Mouse (Mus musculus): Measurements from ENCODE around the gene Preb. TPM values are rescaled to one million over a fixed set of nuclear protein-coding genes. Genes with fewer than 3 reads are reported as not detected.

Gene Preb
- polyA plus RNA-seq, 2 experiments, result 53.8 to 95.2 TPM

- Histone ChIP-seq H3K27me3 (ENCODE audit: control insufficient read depth, insufficient read depth, low read length) (no peaks in the 10 kb centered on the region), H3K9me3 (ENCODE audit: control insufficient read depth, low read length) (no peaks in the 10 kb centered on the region), H3K4me1 (replicated peaks; ENCODE audit: control insufficient read depth in 2 of 2, insufficient read depth in 2 of 2, low read length in 1 of 2) (no peaks in the 10 kb centered on the region), H3K9ac (replicated peaks) (no peak overlapping the region), H3K4me2 (ENCODE audit: low read depth) (no peak overlapping the region), H3K36me3 (replicated peaks; ENCODE audit: control insufficient read depth, insufficient read depth, low read depth) (no peaks in the 10 kb centered on the region), H3K27ac (no peak overlapping the region), H3K4me3 (ENCODE audit: insufficient read depth in 1 of 2, low read depth in 2 of 2, low read length in 2 of 2) (no peak overlapping the region)
- DNase-seq (ENCODE audit: low read depth in 3 of 3, low spot score in 3 of 3) (no peak), ATAC-seq (ENCODE audit: insufficient read depth) (no peak)
- 26% methylated on average over 2 of the region's 2 CpGs for WGBS (ENCODE audit: insufficient replicate concordance)
- TF ChIP-seq EP300 (IDR thresholded peaks at IDR 0.05; ENCODE audit: low read depth) (no peak), CTCF (IDR thresholded peaks at IDR 0.05; ENCODE audit: low read depth) (peak; percentile 46)
These were observed 22.2 kb upstream of the Preb start for GRCm38 (mm10) chr5:30982357-30982756.

GRCm38 (mm10) chr5:30974870-30975656 is 14.9 kb upstream of the Preb start:
- Histone ChIP-seq H3K4me1 (replicated peaks; ENCODE audit: control insufficient read depth in 2 of 2, insufficient read depth in 2 of 2, low read length in 1 of 2) (no peaks in the 10 kb centered on the region), H3K27me3 (ENCODE audit: control insufficient read depth, insufficient read depth, low read length) (no peaks in the 10 kb centered on the region), H3K9me3 (ENCODE audit: control insufficient read depth, low read length) (no peaks in the 10 kb centered on the region), H3K27ac (no peak overlapping the region), H3K4me3 (ENCODE audit: insufficient read depth in 1 of 2, low read depth in 2 of 2, low read length in 2 of 2) (no peak overlapping the region), H3K4me2 (ENCODE audit: low read depth) (no peak overlapping the region), H3K36me3 (replicated peaks; ENCODE audit: control insufficient read depth, insufficient read depth, low read depth) (no peaks in the 10 kb centered on the region), H3K9ac (replicated peaks) (no peak overlapping the region)
- ATAC-seq (ENCODE audit: insufficient read depth), result no peak
- no peak for TF ChIP-seq EP300 (IDR thresholded peaks at IDR 0.05; ENCODE audit: low read depth)
- no peak for TF ChIP-seq CTCF (IDR thresholded peaks at IDR 0.05; ENCODE audit: low read depth)
- WGBS (ENCODE audit: insufficient replicate concordance), result 58% methylated on average over 9 of the region's 9 CpGs
- no peak for DNase-seq (ENCODE audit: low read depth in 3 of 3, low spot score in 3 of 3)

- DNase-seq (ENCODE audit: low read depth in 3 of 3, low spot score in 3 of 3) (no peak), ATAC-seq (ENCODE audit: insufficient read depth) (peak; percentile 37; the same call in 1 of the 2 replicates)
- H3K4me3 ChIP-seq (ENCODE audit: insufficient read depth in 1 of 2, low read depth in 2 of 2, low read length in 2 of 2), result no peak overlapping the region
- H3K9me3 ChIP-seq (ENCODE audit: control insufficient read depth, low read length), result no peaks in the 10 kb centered on the region
- TF ChIP-seq CTCF (IDR thresholded peaks at IDR 0.05; ENCODE audit: low read depth) (no peak), EP300 (IDR thresholded peaks at IDR 0.05; ENCODE audit: low read depth) (no peak)
- no peak overlapping the region for H3K27ac ChIP-seq
- H3K9ac ChIP-seq (replicated peaks), result no peak overlapping the region
- H3K4me1 ChIP-seq (replicated peaks; ENCODE audit: control insufficient read depth in 2 of 2, insufficient read depth in 2 of 2, low read length in 1 of 2), result peaks cover 4 to 8% of the 10 kb centered on the region in 2 experiments
- H3K36me3 ChIP-seq (replicated peaks; ENCODE audit: control insufficient read depth, insufficient read depth, low read depth), result no peaks in the 10 kb centered on the region
- 10% methylated on average over 2 of the region's 2 CpGs for WGBS (ENCODE audit: insufficient replicate concordance)
- H3K27me3 ChIP-seq (ENCODE audit: control insufficient read depth, insufficient read depth, low read length), result no peaks in the 10 kb centered on the region
- H3K4me2 ChIP-seq (ENCODE audit: low read depth), result no peak overlapping the region
These were observed 9.3 kb upstream of the Preb start for GRCm38 (mm10) chr5:30969440-30969839.

- H3K4me1 ChIP-seq (replicated peaks; ENCODE audit: control insufficient read depth in 2 of 2, insufficient read depth in 2 of 2, low read length in 1 of 2), result peaks cover 4 to 8% of the 10 kb centered on the region in 2 experiments
- 68% methylated on average over 8 of the region's 8 CpGs for WGBS (ENCODE audit: insufficient replicate concordance)
- DNase-seq (ENCODE audit: low read depth in 3 of 3, low spot score in 3 of 3), result no peak
- no peaks in the 10 kb centered on the region for H3K36me3 ChIP-seq (replicated peaks; ENCODE audit: control insufficient read depth, insufficient read depth, low read depth)
- H3K4me3 ChIP-seq (ENCODE audit: insufficient read depth in 1 of 2, low read depth in 2 of 2, low read length in 2 of 2), result no peak within 1 kb of the TSS
- no peak within 1 kb of the TSS for H3K4me2 ChIP-seq (ENCODE audit: low read depth)
- H3K9ac ChIP-seq (replicated peaks), result no peak within 1 kb of the TSS
- H3K27me3 ChIP-seq (ENCODE audit: control insufficient read depth, insufficient read depth, low read length), result no peaks in the 10 kb centered on the region
- no peak within 1 kb of the TSS for H3K27ac ChIP-seq
- no peaks in the 10 kb centered on the region for H3K9me3 ChIP-seq (ENCODE audit: control insufficient read depth, low read length)
- TF ChIP-seq CTCF (IDR thresholded peaks at IDR 0.05; ENCODE audit: low read depth), result no peak
- no peak for ATAC-seq (ENCODE audit: insufficient read depth)
These were observed 8.3 kb upstream of the Preb start, which contains the start of gene Tcf23 for GRCm38 (mm10) chr5:30968416-30968815. TSS of gene Tcf23 (plus strand) at chr5:30968662.

GRCm38 (mm10) chr5:30966189-30966588 is 6.0 kb upstream of the Preb start:
- WGBS (ENCODE audit: insufficient replicate concordance), result 66% methylated on average over 4 of the region's 4 CpGs

More at GRCm38 (mm10) chr5:30966189-30966588, 6.0 kb upstream of the Preb start:
- no peaks in the 10 kb centered on the region for H3K27me3 ChIP-seq (ENCODE audit: control insufficient read depth, insufficient read depth, low read length)
- no peak overlapping the region for H3K4me2 ChIP-seq (ENCODE audit: low read depth)
- H3K4me1 ChIP-seq (replicated peaks; ENCODE audit: control insufficient read depth in 2 of 2, insufficient read depth in 2 of 2, low read length in 1 of 2), result peaks cover 4 to 8% of the 10 kb centered on the region in 2 experiments
- no peak overlapping the region for H3K9ac ChIP-seq (replicated peaks)
- no peaks in the 10 kb centered on the region for H3K36me3 ChIP-seq (replicated peaks; ENCODE audit: control insufficient read depth, insufficient read depth, low read depth)
- no peak overlapping the region for H3K4me3 ChIP-seq (ENCODE audit: insufficient read depth in 1 of 2, low read depth in 2 of 2, low read length in 2 of 2)
- TF ChIP-seq EP300 (IDR thresholded peaks at IDR 0.05; ENCODE audit: low read depth), result no peak
- no peak for TF ChIP-seq CTCF (IDR thresholded peaks at IDR 0.05; ENCODE audit: low read depth)
- DNase-seq (ENCODE audit: low read depth in 3 of 3, low spot score in 3 of 3) (peak in 1 of 3 experiments; percentile 40), ATAC-seq (ENCODE audit: insufficient read depth) (peak; percentile 40)
- no peaks in the 10 kb centered on the region for H3K9me3 ChIP-seq (ENCODE audit: control insufficient read depth, low read length)
- no peak overlapping the region for H3K27ac ChIP-seq
